Mouse (Mus musculus): Measurements from ENCODE around the gene Arhgef19. TPM values are rescaled to one million over a fixed set of nuclear protein-coding genes. Genes with fewer than 3 reads are reported as not detected.

Gene Arhgef19
- total RNA-seq, 2 experiments from 2014 or later = 4.6 to 5.1 TPM

- peak; percentile 51 for DNase-seq
These were observed 47.7 kb downstream of the Arhgef19 start for GRCm38 (mm10) chr4:141286860-141287517.

GRCm38 (mm10) chr4:141287518-141288004 is 48.3 kb downstream of the Arhgef19 start:
- DNase-seq = no peak

- DNase-seq = no peak
These were observed 48.9 kb downstream of the Arhgef19 start for GRCm38 (mm10) chr4:141288152-141288551.

GRCm38 (mm10) chr4:141291571-141292375 is 52.5 kb downstream of the Arhgef19 start:
- no peak for DNase-seq

GRCm38 (mm10) chr4:141295774-141296186 is 56.5 kb downstream of the Arhgef19 start:
- DNase-seq = no peak

- DNase-seq = no peak
These were observed 58.6 kb downstream of the Arhgef19 start for GRCm38 (mm10) chr4:141297934-141298333.

- DNase-seq = no peak
These were observed 60.1 kb downstream of the Arhgef19 start for GRCm38 (mm10) chr4:141299356-141299755.

GRCm38 (mm10) chr4:141300196-141300595 is 60.9 kb downstream of the Arhgef19 start:
- DNase-seq = no peak

- peak; percentile 92 for DNase-seq
These were observed 61.8 kb downstream of the Arhgef19 start, which contains the start of gene Epha2 for GRCm38 (mm10) chr4:141301116-141301553. Gene Epha2, plus strand, starts transcription at chr4:141301240.

- no peak for DNase-seq
These were observed 62.5 kb downstream of the Arhgef19 start for GRCm38 (mm10) chr4:141301591-141302427.

GRCm38 (mm10) chr4:141302428-141303401 is 63.4 kb downstream of the Arhgef19 start:
- DNase-seq = no peak

GRCm38 (mm10) chr4:141303402-141304222 is 64.3 kb downstream of the Arhgef19 start:
- DNase-seq = no peak

- no peak for DNase-seq
These were observed 64.9 kb downstream of the Arhgef19 start for GRCm38 (mm10) chr4:141304223-141304611.

- DNase-seq = no peak
These were observed 66.8 kb downstream of the Arhgef19 start for GRCm38 (mm10) chr4:141306057-141306456.

Other genes with a start within 250 kb of the Arhgef19 start
- 10 to 100 TPM; 63.0 to 65.1 TPM for gene Mfap2, start 229.1 kb upstream of the Arhgef19 start, total RNA-seq (2021)
- gene Crocc, start 178.9 kb upstream of the Arhgef19 start, total RNA-seq (2021) = 1 to 10 TPM; 8.2 to 8.3 TPM
- gene Necap2, start 161.1 kb upstream of the Arhgef19 start, total RNA-seq (2021) = 10 to 100 TPM; 33.7 to 35.8 TPM
- gene Spata21, start 151.2 kb upstream of the Arhgef19 start, total RNA-seq (2021) = not detected
- gene Szrd1, start 99.7 kb upstream of the Arhgef19 start, total RNA-seq (2021) = 100 to 1,000 TPM; 103 to 107 TPM
- 10 to 100 TPM; 13.9 to 14.9 TPM for gene Fbxo42, start 91.6 kb upstream of the Arhgef19 start, total RNA-seq (2021)
- gene Rsg1, start 25.5 kb upstream of the Arhgef19 start, total RNA-seq (2021) = 1 to 10 TPM in 1 of 2 experiments, under 1 TPM in 1; 0.72 to 1.7 TPM
- gene Epha2, start 61.7 kb downstream of the Arhgef19 start, total RNA-seq (2021) = 10 to 100 TPM; 10.1 to 10.9 TPM
- under 1 TPM; 0.43 to 0.62 TPM for gene Fam131c, start 128.7 kb downstream of the Arhgef19 start, total RNA-seq (2021)
- gene Clcnka, start 159.2 kb downstream of the Arhgef19 start, total RNA-seq (2021) = not detected
- 1 to 10 TPM in 1 of 2 experiments, under 1 TPM in 1; 0.61 to 1.3 TPM for gene Clcnkb, start 176.5 kb downstream of the Arhgef19 start, total RNA-seq (2021)
- 100 to 1,000 TPM; 865 to 923 TPM for gene Hspb7, start 181.3 kb downstream of the Arhgef19 start, total RNA-seq (2021)
- not detected for gene Srarp, start 196.6 kb downstream of the Arhgef19 start, total RNA-seq (2021)
- 10 to 100 TPM; 19.2 to 21.7 TPM for gene Zbtb17, start 205.2 kb downstream of the Arhgef19 start, total RNA-seq (2021)

Measured in heart, postnatal 4 days (tissue).